Mouse (Mus musculus) MEL (cell line): ENCODE results near the gene Dgcr2.

Source experiments
- CTCF ChIP-seq, 3 experiments: IDR thresholded peaks in 2 of 3; conservative IDR thresholded peaks in 1 of 3; 2 replicates each; pipeline ENCODE4 v1.5.1; 2011 to 2012; ENCODE audit warnings: low read length in 3 of 3, low read depth in 2 of 3, mild to moderate bottlenecking in 2 of 3, improper control_type of control experiment in 1 of 3, inconsistent platforms in 1 of 3, mixed read lengths in 1 of 3, moderate library complexity in 1 of 3; ENCODE audit not compliant: control insufficient read depth in 1 of 3, insufficient read depth in 1 of 3, poor library complexity in 1 of 3, severe bottlenecking in 1 of 3
- E2F4 ChIP-seq: IDR thresholded peaks from 2 replicates; pipeline ENCODE4 v1.6.1; 2011; ENCODE audit warnings: low read depth, low read length, improper control_type of control experiment, borderline replicate concordance
- MYC ChIP-seq: IDR thresholded peaks from 2 replicates; pipeline ENCODE4 v1.6.1; 2011; ENCODE audit warnings: low read depth, mild to moderate bottlenecking, low read length, improper control_type of control experiment, moderate library complexity
- POLR2A ChIP-seq, 2 experiments: IDR thresholded peaks; 2 replicates each; pipeline ENCODE4 v1.6.1; 2011 to 2012; ENCODE audit warnings: low read length in 2 of 2, mild to moderate bottlenecking in 2 of 2, control low read depth in 1 of 2, improper control_type of control experiment in 1 of 2, low read depth in 1 of 2, moderate library complexity in 1 of 2; ENCODE audit not compliant: control insufficient read depth in 1 of 2, insufficient read depth in 1 of 2, poor library complexity in 1 of 2
- POLR2AphosphoS5 ChIP-seq: IDR thresholded peaks from 2 replicates; pipeline ENCODE4 v1.6.1; 2012; ENCODE audit warnings: low read depth, borderline replicate concordance, mild to moderate bottlenecking, inconsistent platforms, low read length, moderate library complexity, mixed read lengths
- TAL1 ChIP-seq: IDR thresholded peaks from 2 replicates; pipeline ENCODE4 v1.6.1; 2012; ENCODE audit warnings: mild to moderate bottlenecking, inconsistent platforms, low read length, moderate library complexity, mixed read lengths
- TBP ChIP-seq: IDR thresholded peaks from 2 replicates; pipeline ENCODE4 v1.8.0; 2011; ENCODE audit warnings: low read depth, low read length, improper control_type of control experiment
- ZKSCAN1 ChIP-seq: IDR thresholded peaks from 2 replicates; pipeline ENCODE4 v1.6.1; 2012; ENCODE audit warnings: low read depth, mild to moderate bottlenecking, inconsistent platforms, low read length, improper control_type of control experiment, moderate library complexity
- ZNF384 ChIP-seq: IDR thresholded peaks from 2 replicates; pipeline ENCODE4 v1.6.1; 2012; ENCODE audit warnings: low read depth, mild to moderate bottlenecking, inconsistent platforms, low read length, improper control_type of control experiment

DNA sequence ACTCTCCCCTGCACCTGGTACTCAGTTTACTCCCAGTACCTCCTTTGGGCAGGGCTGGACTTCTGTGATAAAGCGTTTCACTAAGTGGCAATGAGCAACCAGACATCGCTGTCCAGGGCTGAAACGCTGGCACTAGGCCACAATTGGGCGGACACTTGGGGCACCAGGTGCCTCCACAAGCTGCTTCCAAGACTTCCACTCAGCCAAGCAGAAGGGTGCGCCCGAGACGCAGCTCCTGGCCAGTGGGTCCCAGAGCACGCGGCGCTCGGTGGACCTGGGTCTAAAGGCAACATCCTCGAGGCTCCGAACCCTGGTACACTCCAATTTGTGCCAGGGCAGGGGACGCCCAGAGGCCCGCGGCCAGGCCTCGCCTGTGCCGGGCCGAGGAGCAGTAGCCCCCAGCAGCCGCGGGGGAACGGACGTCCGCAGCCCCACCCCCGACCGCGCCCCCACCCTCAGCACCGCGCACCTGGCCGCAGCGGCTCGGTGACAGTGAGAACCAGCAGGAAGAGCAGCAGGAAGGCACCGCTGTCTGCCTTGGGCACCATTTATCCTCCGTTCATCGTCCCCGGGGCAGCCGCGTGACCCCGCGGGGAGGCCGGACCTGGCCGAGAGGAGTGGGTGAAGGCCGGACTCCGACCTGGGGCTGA is 7.3 kb downstream of the Dgcr2 start:
- TF ChIP-seq POLR2AphosphoS5 (no peak), POLR2A (IDR thresholded peaks at IDR 0.05; ENCODE audit: control insufficient read depth in 1 of 2, insufficient read depth in 1 of 2, low read depth in 1 of 2, low read length in 2 of 2, poor library complexity in 1 of 2) (no peak), MYC (no peak), CTCF (IDR thresholded peaks at IDR 0.05 in 2 of 3, conservative IDR thresholded peaks at IDR 0.05 in 1 of 3; ENCODE audit: control insufficient read depth in 1 of 3, insufficient read depth in 1 of 3, low read depth in 2 of 3, low read length in 3 of 3, poor library complexity in 1 of 3, severe bottlenecking in 1 of 3) (no peak), TBP (0 out of 2 replicates have a peak, but pooled peaks have one; percentile 22), E2F4 (no peak), ZKSCAN1 (no peak), ZNF384 (no peak), TAL1 (peak; percentile 55)
